Mouse (Mus musculus): ENCODE measurements around the gene Ndufaf2.

GRCm38 (mm10) chr13:108163912-108164311 lies 5.5 kb upstream of the Ndufaf2 start:
- TF ChIP-seq ZNF384 (IDR thresholded peaks at IDR 0.05; ENCODE audit: low read depth, low read length) (no peak), HCFC1 (IDR thresholded peaks at IDR 0.05; ENCODE audit: borderline replicate concordance, insufficient read depth, low read length) (no peak), CHD2 (IDR thresholded peaks at IDR 0.05; ENCODE audit: low read depth, low read length) (no peak)
